Mouse (Mus musculus) cortical plate, adult 2 months (tissue): ENCODE results near the gene A930017K11Rik.

Experiments used
- CTCF ChIP-seq: fragments of 200-500 bp; IDR thresholded peaks from 2 replicates; pipeline ENCODE4 v1.5.1; 2011; ENCODE audit warnings: mild to moderate bottlenecking, control low read depth, low read length; ENCODE audit not compliant: insufficient read depth; ENCODE audit errors: extremely low read depth
- POLR2A ChIP-seq: fragments of 200-500 bp; IDR thresholded peaks from 2 replicates; pipeline ENCODE4 v1.6.1; 2011; ENCODE audit warnings: mild to moderate bottlenecking, low read length, control low read depth; ENCODE audit not compliant: insufficient read depth; ENCODE audit errors: extremely low read depth

DNA sequence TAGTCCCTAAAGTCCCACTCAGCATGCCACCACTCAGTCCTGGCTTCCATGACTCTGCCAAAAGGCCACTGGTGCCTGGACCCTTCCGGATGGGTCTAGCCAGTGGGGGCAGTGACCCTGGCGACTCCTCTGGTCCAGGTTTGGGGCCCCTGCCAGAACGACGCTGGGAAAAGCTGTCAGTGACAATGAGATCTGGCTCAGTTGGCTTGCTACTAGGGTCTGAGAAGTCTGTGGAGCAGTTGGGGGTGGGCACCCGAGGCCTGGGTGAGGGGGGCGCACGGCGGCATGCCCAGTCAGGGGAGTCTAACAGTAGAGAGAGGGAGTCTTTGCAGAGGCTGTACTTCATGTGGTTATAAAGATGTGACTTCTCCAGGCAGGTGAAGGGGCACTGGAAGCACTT, 4.3 kb downstream of the A930017K11Rik start:
- TF ChIP-seq CTCF: no peak
- no peak for TF ChIP-seq POLR2A
